Mouse (Mus musculus) lung, adult 18-20 months (tissue): ENCODE results near the gene Lekr1.
"Not testable (repeated sequence)": the region's sequence is repeated elsewhere in the genome, so short reads cannot be mapped to it uniquely, and the experiment has no call there.

Experiments used
- DNase-seq, 2 experiments: peaks; one replicate each; pipeline ENCODE4 v3.0.0; 2022; ENCODE audit warnings: mixed read lengths in 2 of 2

Gene Lekr1

DNA sequence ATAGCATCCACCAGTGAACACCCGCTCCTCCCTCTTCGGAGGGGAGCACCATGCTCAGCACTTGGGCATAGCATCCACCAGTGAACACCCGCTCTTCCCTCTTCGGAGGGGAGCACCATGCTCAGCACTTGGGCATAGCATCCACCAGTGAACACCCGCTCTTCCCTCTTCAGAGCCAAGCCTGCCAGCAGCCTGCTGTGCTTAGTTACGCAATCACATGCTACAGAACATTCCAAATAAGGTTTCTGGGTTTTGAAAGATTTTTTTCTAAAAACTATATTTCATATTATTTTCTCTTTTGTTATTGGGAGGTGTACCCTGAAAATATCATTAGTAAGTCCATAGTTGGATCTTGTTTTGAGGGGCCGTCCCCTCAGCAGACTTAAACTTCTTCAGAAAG, 103.6 kb downstream of the Lekr1 start:
- not testable (repeated sequence) for DNase-seq

DNA sequence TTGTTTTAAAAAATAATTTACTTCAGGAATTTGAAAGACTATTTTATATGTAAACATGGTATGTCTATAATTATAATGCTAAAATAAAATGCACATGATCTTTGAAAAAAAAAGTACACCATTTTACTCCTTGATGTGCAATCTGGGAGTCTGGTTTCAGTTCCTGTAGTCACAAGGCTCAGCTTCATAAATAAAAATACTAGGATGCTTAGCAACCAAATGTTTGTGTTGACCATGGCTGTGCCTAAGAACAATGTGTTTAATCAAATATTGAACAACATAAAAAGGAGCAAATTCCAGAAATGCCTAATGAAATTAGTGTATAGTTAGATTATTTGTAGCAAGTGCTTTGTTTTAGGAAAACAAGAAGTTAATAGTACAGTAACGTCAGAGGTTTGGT, 107.9 kb downstream of the Lekr1 start:
- no peak for DNase-seq

DNA sequence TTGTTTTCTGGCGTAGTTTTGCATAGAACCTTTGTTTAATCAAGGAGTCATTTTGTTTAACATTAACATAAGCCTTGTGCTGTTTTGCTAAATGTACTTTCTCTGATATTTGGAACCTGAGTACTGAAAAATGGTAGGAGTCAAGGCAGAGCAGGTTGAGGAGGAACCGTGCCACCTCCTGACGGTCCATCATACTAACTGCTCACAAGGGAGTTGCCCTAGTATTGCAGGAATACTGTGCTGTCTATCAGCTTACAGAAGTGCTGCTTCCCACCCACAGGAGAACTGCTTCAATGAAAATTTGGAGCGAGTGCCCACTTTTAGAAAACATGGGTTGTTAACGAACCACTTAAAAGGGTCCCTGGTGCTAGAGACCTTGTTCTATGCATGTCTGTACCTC, 109.1 kb downstream of the Lekr1 start:
- no peak for DNase-seq

DNA sequence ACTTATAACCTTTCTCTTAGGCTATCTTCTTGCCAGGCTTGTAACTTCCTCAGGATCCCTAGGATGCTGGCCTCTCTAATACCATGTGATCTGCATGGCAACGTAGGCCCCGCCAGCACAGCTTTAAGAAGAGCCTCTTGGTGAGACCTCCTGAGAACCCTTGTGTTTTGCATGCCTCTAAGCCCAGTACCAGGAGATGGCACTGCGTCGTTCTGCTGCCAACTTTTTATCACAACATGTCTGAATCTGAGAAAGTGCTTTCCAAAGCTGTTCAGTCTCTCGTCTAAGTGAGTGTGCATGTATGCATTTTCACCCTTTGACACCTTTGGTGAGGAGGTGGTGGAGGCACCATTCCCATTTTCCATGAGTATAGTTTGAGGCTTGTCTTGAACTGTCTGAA, 116.2 kb downstream of the Lekr1 start:
- no peak for DNase-seq

DNA sequence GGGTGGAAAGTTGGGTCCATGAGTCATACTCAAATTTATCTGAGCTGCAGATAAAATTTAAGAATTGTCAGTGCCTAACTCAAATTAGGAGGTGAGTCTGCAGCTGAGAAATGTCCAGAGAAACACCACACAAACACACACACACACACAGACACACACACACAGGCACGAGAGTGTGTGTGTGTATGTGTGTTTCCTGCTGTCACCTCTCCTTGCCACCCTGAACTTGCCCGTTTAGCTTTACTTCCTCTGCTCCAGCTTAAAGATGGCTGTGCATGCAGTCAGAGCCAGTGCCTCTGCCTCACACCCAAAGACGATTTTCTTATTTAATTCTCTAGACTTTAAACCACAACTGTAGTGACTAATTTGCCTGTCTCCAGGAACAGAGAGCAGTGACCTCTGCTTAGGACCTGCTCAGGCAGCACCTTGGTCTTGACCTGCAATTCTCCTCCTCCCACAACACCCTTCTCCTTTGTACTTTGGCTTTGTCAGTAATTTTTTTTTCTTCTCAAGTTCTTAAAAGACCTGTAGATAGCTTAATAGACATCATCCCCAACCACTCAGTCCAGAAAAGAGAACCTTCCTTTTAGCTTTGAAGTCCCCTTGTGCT, 124.2 kb downstream of the Lekr1 start:
- no peak for DNase-seq

DNA sequence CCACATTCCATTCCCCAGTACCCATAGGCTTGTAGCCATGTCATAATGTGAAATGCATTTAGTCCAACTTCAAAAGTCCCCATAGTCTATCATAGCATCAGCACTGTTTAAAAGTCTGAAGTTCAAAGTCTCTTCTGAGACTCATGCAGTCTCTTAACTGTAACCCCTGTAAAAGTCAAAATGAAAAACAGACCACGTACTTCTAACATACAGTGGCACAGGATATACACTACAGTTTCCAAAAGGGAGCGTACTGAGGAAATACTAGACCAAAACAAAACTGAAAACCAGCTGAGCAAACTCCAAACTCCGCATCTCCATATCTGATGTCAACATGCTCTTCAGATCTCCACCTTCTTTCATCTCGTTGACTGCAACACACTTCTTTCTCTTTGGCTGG, 127.5 kb downstream of the Lekr1 start:
- no peak for DNase-seq

DNA sequence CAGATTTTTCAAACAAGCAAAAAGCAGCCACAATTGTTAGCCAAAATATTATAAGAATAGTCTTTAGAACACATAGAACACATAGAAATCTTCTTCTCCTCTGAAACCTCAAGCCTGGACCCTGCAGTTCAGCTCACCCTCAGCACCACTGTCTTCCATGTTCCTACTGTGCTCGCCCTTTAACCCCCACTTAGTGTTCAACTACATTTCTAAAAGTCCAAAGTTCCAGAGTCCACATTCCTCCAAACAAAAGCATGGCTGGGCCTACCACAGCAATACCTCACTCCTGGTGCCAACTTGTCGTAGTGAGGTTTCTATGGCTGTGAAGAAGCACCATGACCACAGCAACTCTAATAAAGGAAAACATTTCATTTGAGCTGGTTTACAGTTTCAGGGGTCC, 128.7 kb downstream of the Lekr1 start:
- no peak for DNase-seq

DNA sequence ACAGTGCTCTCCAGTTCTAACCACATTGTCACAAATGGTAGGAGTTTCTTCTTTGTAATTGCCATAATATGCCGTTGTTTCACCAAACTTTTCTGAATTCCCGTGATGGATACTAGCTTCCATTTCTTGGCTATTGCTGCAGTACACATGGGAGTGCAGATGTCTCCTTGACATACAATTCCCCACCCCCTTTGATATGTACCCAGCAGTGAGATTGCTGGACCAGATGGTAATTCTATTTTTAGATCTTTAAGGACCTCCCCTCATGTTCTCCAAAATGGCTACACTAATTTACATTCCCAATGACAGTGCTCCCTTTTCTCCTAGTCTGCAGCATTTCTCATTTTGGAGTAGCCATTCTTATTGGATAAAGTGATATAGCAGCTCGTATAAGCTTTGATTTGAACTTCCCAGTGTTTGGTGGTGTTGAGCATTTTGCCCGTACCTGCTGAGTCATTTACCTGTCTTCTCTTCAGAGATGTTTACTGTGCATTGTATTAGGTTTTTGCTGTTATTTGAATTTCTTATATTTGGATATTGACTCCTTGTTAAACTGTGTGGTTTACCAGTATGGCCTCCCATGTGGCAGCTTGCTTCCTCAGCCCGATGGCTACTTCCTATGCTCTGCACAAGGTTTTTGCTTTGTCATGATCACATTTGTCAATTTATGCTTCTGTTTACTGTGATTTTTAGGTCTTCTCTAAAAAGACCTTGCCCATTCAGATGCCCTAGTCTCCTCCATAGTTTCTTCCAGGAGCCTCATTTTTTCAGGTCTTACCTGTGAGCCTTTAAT, 131.5 kb downstream of the Lekr1 start:
- DNase-seq: no peak

DNA sequence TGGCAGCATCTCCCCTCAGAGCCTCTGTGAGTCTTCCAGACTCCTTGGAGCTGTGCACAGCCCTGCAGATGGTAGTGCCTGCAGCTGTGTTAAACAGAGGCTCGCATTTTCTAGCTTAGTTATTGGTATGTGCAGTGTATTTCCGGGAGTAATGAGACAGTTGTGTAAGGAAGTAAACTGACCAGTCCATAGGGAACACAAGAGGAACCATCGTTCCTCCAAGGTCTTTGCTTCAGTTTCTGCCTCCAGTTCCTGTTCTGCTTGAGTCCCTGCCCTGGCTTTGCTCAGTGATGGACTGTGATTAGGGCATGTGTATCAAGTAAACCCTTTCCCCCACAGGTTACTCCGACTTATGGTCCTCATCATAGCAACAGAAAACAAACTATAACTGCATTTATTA, 134.9 kb downstream of the Lekr1 start:
- DNase-seq: no peak

DNA sequence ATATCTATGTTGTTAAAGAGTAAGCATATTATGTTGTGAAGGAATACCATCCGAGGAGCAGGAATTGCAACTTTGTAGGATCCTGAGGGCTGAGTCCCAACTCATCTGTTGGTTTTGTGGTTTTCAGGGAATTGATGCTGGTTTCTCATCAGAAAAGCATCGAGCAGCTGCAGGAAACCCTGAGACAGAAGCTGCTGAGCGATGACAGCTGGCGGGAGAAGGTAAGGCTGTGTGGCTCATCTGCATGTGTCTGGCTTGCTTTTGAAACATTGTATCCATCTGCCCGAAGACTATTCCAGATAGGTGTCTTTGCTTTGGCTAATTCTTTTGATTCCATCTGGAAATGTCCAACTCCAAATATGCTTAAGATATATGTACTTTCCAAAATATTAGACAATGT, 136.2 kb downstream of the Lekr1 start:
- DNase-seq: no peak

DNA sequence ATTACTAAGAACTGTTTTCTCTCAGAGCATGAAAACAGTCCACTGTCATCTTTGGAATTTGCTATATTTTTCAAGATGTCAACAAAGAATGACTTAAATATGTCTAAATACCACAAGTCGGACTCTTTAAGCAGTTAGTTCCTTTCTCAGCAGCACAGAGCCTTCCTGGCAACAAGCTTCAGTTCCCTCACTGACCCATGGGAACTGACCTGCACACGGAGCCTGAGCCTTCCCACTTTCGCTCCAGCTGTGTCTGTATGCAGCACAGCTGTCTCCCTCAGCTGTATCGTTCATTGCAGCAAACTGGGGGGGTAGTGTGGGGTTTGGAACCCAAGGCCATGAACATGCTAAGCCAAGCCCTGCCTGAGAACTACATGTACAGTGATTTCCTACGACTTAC, 136.8 kb downstream of the Lekr1 start:
- DNase-seq: no peak

DNA sequence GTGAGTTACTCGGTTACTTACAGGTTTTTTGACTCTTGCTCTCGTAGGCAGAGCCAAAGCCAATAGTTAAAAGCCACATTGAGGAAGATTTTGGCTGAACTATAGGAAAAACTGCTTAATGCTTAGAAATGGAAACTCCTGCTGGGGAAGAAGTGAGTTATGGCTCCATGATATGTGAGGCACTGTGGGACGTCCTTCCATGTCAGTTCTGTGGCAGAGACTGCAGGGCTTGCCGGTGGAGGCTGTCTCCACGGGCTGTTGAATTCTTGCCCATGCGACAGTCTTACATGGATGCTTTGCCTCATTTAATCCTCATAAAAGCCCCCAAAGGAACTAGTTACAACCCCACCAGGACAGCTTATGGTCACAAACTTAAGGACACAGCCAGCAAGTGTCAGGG, 148.9 kb downstream of the Lekr1 start:
- DNase-seq: no peak

DNA sequence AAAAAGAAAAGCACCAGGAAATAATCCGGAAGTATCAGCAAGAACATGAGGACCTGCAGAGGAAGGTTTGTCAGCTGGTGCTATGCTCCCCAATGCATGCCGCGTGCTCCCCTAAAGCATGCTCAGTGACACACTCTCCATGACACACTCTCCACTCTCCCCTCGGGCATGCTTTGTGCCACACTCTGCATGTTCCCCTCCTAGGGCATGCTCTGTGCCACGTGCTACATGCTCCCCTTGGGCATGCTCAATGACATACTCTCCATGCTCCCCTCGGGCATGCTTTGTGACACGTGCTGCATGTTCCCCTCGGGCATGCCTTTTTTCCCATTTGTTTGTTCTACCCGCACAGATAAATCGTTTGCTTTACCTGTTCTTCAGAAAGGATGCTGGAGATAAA, 150.0 kb downstream of the Lekr1 start:
- no peak for DNase-seq

DNA sequence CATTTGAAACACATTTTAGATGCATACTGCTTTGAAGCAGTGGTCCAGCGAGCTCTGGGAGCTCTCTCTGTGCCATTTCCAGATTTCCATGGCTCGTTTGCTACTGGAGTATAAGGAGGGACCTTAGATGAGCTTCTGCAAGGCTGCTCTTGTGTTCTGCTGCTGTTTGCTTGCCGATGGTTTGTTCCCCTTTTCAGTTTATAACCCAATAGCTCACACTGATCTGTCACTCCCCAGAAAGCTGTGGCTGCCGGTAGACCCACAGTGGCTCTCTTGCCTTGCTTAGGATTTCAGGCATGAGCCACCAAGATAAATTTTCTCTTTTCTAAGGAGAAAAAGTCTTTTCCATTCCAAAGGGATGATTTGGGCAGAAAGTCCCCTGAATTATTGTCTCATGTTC, 152.6 kb downstream of the Lekr1 start:
- no peak for DNase-seq

DNA sequence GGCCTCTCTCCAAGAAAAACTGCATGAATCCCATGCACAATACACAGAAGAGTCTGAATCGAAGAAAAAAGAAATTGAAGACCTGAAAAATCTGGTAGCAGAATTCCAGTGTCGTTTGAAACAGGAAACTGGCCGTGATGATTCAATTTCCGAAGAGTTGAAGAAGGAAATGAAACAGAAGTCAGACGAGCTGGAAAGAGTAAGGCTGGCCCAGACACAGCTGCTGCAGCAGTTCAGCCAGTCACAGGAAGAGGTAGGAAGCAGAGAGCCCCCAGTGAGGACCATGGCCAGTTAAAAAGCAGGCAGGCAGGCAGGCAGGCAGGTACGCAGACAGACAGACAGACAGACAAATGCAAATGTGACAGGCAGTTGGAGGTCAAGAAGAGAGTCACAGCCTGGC, 153.8 kb downstream of the Lekr1 start:
- no peak for DNase-seq

DNA sequence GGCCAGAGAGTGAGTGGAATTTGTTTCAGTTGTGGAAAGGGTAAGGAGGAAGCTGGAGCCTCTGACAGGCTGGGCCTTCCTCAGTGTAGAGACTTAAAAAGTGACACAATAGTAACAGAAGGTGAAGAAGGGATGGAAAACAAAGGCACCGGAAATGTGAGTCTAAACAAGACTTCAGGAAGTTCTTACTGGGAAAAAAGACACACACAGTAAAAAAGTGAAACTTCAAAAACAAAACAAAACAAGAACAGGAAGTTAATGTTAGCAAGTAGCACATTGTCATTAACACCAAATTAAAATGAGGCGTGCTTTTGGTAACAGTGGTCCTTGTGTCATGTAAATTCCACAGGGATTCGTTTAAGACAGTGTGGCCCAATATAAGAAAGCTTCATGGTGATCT, 158.9 kb downstream of the Lekr1 start:
- DNase-seq: no peak

DNA sequence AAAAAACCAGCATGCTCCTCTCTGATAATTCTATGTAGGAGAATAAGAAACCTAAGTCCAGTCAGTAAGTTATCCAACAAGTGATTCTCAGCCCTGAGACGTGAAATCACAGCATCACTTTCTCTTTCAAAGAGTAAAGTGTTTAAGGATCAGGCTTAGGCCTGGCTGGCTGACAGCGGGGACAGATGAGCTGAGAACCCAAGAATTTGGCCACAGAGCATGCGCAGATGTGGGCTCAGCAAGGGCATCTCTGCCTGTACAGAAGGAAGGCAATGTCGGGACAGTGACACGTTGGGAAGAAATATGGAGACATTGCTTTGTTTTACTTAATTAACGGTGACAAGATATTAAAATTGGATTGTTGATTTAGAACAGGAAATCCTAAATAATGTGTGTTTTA, 160.7 kb downstream of the Lekr1 start:
- DNase-seq: no peak

DNA sequence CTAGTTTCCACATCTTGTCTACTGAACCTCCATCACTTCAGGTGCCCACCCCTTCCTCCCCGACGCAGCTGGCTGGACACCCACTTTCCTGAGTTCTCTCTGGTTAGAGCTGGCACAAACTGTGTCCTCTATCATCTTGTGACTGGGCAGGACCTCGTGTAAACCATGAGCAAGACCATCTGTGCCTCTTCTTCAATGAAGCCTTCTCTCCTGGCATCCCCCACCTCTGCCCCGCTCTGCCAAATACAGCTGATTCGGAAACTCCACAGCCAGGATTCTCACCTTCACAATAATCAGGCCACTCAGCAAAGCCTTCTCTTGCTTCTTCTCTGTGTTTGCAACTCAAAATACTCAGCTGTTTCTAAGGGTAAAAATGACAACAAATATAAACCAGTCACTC, 161.4 kb downstream of the Lekr1 start:
- DNase-seq: no peak

DNA sequence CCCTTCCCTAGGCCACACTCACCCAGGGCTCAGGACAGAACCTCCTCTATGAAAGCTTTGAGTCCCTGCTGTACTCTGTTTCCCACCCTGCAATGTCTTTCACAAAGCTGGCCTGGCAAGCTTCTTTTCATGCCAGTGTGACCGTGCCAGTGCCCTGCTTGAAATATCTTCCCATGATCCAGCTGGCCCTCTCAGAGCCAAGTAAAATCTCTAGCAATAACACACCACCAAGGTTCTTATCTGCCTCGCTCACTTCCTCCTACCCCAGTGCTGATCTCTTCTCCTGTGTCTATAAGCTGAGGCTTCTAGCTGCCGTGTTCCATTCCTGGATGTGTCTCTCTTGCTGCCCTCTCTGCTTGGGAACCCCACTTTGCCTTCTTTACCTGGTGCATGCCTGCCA, 162.0 kb downstream of the Lekr1 start:
- no peak for DNase-seq

DNA sequence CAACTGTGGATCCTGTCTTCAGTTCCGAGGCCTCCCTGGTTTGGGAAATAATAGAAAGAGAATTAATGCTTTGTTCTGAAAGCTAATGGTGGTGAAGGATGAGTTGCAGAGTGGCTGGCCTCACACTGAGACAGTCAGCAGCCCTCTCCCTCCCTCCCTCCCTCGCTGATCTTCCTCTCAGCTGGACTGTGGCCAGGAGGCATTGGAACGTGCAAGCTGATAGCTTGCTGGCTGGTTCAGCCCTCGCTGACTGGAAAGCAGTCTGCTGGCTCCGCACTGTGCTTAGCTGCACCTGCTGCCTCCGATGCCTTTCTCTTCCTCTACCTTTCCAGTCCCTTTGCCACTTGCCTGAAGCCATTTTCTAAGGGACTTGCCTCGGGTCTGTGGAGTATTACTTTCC, 163.2 kb downstream of the Lekr1 start:
- DNase-seq: peak; percentile 45 to 58

DNA sequence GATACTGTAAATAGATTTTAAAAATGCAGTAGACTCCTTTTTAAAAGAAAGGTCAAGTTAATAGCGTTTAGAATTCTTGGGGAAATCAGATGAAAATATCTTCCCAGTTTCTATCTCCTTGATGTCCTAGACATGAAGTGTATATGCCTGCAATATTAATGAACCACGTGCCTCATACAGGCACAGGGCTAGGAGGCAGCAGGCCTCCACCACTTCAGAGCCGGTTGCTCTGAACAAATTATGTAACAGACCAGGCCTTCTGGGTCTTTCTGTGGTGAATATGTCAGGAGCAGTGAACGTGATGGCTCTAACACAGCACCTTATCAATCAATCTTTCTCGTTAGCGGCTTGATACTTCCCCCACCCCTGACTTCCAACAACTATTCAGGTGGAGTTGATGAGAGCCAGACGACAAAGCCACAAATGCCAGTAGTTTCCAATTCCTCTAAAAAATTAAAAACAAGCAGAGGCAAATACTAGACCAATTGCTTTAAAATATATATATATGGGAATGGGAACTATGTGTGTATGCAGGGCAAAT, 164.0 kb downstream of the Lekr1 start:
- DNase-seq: no peak

DNA sequence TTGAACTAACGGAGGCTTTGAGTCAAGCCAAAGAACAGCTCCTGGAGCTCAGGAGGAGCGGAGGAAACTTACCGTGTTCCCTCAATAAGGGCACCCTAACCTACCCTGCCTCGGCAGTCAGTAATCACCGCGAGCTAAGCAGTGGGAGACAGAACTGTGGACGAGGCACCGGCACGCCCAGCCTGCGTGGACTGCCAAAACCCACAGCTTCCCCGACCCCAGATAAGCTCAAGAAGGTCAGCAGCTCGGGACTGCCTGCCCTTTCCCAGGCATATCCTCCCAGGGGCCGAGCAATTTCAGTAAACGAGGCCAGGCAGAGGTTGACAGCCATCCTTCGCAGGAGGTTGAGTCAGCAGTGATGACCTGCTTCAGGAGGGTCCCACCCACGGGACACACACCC, 164.8 kb downstream of the Lekr1 start:
- peak in 1 of 2 experiments; percentile 17 for DNase-seq

DNA sequence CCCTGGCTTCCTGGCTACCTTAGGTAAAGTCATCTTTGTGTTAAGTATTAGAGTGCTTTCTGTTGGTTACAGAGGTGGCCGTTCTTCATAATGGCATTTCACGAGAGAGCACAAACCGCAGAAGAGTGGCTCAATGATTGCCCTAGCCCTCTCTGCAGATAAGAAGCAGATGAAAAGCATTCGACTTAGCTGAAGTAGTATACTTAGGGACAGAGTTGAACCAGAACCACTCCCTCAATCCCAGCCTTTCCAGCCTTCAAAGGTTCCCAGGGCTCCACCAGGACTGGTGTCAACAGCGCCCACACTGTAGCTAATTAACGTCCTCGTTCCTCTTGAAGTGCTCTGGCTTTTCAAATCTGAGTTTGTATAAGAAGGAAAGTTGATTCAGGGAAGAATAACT, 166.4 kb downstream of the Lekr1 start:
- peak in 1 of 2 experiments; percentile 37 for DNase-seq

DNA sequence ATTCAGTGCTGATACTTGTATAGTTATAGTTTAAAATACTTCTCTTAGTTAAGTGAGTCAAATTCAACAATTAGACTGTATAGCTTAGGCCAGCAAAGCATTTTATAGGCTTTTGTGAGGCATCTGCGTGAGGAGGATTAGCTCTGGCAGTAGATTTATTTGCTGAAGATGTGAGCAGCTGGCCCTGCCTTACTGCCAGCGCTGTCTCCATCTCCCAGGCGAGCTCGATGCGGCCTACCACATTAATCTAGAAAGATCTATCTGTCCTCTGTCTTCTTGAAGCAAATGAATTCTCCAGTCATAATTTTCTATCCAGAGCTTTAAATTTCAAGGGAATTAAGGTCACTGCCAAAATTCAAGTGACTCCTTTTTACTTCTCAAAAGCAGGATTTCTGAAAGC, 170.4 kb downstream of the Lekr1 start:
- DNase-seq: no peak

DNA sequence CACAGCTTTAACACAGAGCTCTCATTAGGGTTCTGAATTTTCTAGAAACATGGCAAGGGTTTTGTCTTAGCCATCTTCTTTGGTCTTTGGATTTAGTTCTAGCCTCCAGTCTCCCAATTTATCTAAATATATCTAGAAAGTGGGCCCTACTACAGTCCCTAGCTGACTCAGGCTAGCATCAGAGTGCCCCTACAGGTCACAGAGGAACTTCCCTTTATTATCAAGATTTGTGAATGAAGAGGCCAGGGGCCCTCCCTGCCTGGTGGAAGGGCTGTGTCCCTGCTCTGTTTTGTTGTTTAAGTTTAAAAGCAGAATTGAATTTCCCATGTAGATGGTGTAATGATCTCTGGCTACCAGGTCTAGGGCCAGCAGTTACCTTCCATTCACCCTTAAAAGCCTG, 173.6 kb downstream of the Lekr1 start:
- DNase-seq: no peak
